Mouse (Mus musculus) MEL-GATA-1-ER (cell line): ENCODE results near the gene Nlrp9a.
"Not testable (repeated sequence)": the region's sequence is repeated elsewhere in the genome, so short reads cannot be mapped to it uniquely, and the experiment has no call there.

ENCODE experiments used
- DNase-seq: peaks from one replicate; pipeline ENCODE4 v3.0.0-alpha.2; 2012; ENCODE audit warnings: low read depth; ENCODE audit errors: extremely low read depth

The Nlrp9a gene

GRCm38 (mm10) chr7:26534723-26535122, at the start of gene Nlrp9a:
Gene Nlrp9a (plus strand): TSS chr7:26535023.
- DNase-seq: not testable (repeated sequence)

- not testable (repeated sequence) for DNase-seq
Measured at GRCm38 (mm10) chr7:26489514-26489913, 45.3 kb upstream of the Nlrp9a start.

- DNase-seq: no peak
Measured at GRCm38 (mm10) chr7:26589077-26589476, 54.3 kb downstream of the Nlrp9a start.

GRCm38 (mm10) chr7:26589774-26590173, 55.0 kb downstream of the Nlrp9a start:
- DNase-seq: no peak

GRCm38 (mm10) chr7:26618364-26618763, 83.5 kb downstream of the Nlrp9a start, which contains the start of gene Vmn1r185:
Gene Vmn1r185 (minus strand): TSS chr7:26618464.
- not testable (repeated sequence) for DNase-seq
